Mouse (Mus musculus) cerebellum, adult (tissue): ENCODE measurements at regions not wholly inside any gene's neighbourhood (a gene's known extent, or its start where the extent isn't known, plus 50 kb on each side); places are given as distances from the start of the nearest gene placed in this dataset.

Experiments
- ATAC-seq: cut with Nextera tagmentation; 2 replicates; pipeline ENCODE4 v1.9.2; 2017; ENCODE audit warnings: mild to moderate bottlenecking, moderate library complexity, mixed read lengths; ENCODE audit not compliant: insufficient number of reproducible peaks, low FRiP score, low TSS enrichment

- ATAC-seq, result no peak
These were observed 66.8 kb upstream of the Zbtb20 start for GRCm38 (mm10) chr16:42808864-42809263.

DNA sequence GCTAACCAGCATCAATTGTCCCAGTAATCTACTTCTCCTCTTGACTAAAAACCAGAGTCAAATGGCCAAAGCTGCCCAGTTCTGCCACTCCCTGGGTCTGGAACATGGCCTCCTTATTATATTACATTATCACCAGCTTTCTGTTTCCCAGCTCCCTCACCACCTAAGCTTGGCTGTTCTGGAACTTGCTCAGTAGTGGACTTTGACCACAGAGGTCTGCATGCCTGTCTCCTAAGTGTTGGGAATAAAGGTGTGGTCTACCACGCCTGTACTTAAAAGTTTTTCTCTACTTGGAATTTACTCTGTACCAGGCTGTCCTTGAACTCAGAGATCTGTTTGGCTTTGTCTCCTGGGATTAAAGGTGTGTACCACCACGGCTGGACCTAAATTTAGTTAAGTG lies 68.1 kb upstream of the Zbtb20 start:
- no peak for ATAC-seq

- ATAC-seq, result no peak
These were observed 72.1 kb upstream of the Zbtb20 start for GRCm38 (mm10) chr16:42803609-42804008.

DNA sequence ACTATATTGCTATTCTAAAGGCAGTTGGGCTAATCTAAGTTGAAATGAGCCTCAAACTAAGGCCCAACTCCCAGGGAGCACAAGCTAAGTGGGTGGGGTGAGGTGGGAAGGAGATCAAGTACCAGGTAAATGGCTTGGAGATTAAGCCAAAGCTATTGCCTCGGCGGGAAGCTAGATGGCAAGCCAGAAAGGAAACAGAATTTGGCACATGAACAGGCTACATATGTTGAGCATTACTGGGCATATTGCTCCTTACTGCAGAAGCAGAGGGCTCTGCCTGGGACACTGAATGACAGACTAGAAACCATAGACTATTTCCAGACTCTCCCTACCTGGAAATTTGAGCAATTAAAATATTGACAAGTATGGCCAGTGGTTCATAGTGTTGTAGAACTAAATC lies 83.1 kb upstream of the Zbtb20 start:
- peak; percentile 99 for ATAC-seq

GRCm38 (mm10) chr16:42784712-42785111 lies 91.0 kb upstream of the Zbtb20 start:
- no peak for ATAC-seq

- ATAC-seq, result no peak
These were observed 91.7 kb upstream of the Zbtb20 start for GRCm38 (mm10) chr16:42784031-42784430.

DNA sequence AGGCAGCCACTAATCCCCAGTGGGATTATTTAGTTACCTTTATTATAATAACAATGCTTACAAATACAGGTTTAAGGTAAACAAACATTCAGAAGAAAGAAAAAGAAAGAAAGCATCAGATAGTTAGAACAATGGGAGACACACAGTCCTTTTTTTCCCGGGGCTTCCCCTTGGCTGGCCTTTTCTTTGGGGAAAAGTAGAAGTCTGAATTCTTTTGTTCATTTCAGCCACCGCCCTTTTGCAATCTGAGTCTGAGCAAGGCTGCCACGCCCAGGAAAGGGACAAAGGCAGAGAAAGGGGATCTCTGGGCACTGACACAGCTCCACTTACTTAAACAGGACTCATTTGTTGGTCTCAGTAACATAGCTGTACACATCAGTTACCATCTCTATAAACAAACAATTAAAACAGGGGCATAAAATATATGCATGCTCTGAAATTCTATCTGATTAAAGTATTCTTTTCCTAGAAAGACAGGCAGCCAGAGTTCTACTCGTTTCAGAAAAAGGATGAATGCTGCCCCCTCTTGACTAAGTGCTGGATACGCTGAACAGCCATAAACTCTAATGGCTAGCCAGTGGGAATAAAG lies 93.5 kb upstream of the Zbtb20 start:
- ATAC-seq, result peak; percentile 56; the same call in 1 of the 2 replicates

GRCm38 (mm10) chr16:42781096-42782071 lies 94.3 kb upstream of the Zbtb20 start:
- ATAC-seq, result no peak

GRCm38 (mm10) chr16:42779957-42780356 lies 95.7 kb upstream of the Zbtb20 start:
- ATAC-seq, result no peak

DNA sequence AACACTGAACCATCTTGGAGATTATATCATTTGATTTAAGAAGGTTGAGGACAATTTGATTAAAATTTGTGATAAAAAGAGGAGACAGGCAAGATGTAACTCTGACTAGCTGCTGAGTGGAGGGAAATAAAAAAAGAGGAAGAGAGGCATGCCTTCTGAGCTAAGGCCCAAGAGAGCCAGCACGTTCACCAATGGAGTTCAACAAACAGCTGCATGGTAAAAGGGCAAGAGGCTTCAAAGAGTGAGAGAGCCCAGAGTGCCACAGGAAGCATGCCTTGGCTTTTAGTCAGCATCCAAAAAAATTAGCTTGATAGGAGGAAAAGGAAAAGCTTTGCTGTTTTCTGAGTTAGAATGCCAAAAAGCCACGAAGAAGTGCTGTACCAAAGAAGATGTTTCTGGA lies 103.0 kb upstream of the Zbtb20 start:
- no peak for ATAC-seq

DNA sequence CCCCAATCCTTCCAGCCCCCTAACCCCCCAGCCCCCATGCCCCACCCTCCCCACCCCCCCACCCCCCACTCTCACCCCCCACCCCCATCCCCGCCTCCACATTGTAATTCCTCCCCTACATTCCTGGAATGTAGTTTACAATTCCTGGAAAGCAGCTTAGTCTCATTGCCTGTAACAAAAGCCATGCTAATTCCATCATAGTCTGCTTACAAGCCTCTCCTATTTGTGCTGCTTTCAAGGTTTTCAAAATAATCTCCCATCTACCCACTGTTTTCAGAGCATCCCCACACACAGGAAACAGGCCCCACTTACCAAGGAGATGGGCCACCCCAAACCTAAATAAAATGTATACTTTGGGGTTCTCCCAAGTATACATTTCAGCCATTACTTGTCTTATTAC lies 105.5 kb upstream of the Zbtb20 start:
- no peak for ATAC-seq

DNA sequence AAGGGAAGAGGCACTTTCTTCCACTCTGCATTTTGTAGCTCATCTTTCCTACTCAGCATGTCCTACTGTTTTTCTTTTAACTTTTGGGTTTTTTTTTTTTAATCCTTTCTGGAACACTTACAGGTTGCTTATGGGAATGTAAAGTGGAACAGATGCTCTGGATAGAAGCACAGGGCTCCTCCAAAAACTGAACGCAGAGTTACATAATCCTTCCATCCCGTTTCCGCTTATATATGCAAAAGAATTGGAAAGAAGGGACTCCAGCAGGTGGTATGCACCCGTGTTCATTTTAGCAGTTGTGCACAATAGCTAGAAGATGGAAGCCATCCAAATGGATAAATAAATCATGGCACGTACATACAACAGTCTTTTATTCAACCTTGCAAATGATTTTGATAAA lies 127.0 kb upstream of the Zbtb20 start:
- no peak for ATAC-seq

GRCm38 (mm10) chr16:42745943-42746675 lies 129.6 kb upstream of the Zbtb20 start:
- ATAC-seq, result no peak; the same call in 1 of the 2 replicates

GRCm38 (mm10) chr16:42743538-42743937 lies 132.1 kb upstream of the Zbtb20 start:
- no peak for ATAC-seq

DNA sequence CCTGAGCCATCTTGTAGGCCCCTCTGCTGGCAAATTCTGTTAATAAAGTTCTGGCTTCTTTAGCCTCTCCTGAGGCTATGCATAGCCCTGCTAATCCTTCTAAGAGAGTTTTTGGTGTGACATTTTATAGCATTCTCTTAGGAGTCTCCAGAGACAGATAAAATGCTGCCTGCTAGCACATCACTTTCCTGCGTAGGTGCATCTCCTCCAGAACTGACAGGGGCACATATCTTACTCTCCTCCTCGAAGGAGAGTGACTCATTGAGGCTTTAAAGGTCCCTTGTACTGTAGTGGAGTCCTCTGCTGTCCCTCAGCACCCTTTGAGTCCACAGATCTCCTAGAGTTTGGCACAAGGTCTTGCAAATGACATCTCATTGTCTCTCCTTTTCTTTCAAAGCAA lies 132.6 kb upstream of the Zbtb20 start:
- ATAC-seq, result no peak

- no peak for ATAC-seq
These were observed 147.9 kb upstream of the Zbtb20 start for GRCm38 (mm10) chr16:42727826-42728225.

DNA sequence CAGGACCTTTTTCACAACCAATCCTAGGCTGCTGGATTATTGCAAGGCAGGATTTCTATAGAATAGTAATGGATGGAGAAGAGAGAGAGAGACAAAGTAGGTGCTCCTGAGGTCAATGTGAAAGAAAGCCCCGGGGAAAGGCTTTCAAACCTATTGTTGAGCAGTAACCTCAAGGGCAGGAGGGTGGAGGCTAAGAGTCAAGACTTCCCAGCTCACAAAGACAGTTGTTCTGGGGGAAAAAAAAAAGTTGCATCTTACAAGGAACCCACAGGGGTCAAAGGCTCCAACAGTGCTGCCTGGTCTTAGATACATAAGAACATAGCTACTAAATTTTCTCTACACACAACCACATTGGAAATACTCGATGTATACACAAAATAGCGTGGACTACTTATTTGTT lies 155.8 kb upstream of the Zbtb20 start:
- no peak for ATAC-seq

- no peak for ATAC-seq
These were observed 157.2 kb upstream of the Zbtb20 start for GRCm38 (mm10) chr16:42718452-42718851.

DNA sequence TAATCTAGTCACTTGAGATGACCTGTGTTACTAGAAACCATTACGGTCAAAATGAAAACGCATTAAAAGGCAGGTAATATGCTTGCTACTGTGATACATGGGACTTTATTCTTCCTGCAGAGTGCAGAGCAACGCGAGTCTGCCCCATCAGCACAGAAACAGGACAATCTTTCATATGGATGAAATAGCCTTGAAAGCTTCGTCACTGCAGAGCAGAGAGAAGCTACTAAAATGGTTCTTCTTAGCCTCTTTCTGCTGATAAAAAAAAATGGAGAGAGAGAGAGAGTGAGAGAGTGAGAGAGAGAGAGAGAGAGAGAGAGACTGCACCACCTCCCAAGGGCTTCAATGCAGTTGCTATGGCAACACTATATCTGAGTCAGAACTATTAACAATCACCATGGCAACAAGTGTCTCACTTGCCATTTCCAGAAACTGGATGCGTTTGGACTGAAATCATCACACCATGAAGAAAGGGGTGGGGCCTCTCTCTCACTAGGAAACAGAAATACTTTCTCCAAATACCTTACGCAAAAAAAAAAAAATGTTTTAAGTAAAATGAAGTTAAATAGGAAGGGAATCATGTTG lies 157.8 kb upstream of the Zbtb20 start:
- no peak for ATAC-seq

- no peak for ATAC-seq
These were observed 158.4 kb upstream of the Zbtb20 start for GRCm38 (mm10) chr16:42717075-42717827.
